Mouse (Mus musculus) retina, postnatal 7 days (tissue): Measurements from ENCODE around the gene Sh2d3c.

ENCODE experiments used
- DNase-seq: peaks from one replicate; pipeline ENCODE4 v3.0.0-alpha.2; 2012; ENCODE audit warnings: low read depth, low spot score

Gene Sh2d3c

DNA sequence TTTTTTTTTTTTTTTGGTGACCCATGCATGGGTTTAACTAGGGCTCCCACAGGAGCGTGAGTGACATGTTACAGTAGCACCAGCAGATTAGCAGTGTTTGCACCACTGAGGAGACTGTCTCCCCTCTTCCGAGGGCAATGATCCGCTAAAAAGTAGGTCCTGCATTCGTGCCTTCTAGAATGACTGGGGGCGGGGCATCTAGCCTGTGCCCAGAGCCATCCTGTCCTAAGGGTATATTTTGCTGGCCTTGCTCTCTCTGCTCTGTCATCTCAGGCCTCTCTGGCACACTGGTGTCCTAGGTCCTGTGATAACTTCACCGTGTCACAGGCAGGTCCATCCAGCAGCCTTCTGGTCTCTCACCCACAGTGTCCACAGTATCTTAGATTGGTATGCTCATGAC is 21.2 kb upstream of the Sh2d3c start:
- DNase-seq = no peak

DNA sequence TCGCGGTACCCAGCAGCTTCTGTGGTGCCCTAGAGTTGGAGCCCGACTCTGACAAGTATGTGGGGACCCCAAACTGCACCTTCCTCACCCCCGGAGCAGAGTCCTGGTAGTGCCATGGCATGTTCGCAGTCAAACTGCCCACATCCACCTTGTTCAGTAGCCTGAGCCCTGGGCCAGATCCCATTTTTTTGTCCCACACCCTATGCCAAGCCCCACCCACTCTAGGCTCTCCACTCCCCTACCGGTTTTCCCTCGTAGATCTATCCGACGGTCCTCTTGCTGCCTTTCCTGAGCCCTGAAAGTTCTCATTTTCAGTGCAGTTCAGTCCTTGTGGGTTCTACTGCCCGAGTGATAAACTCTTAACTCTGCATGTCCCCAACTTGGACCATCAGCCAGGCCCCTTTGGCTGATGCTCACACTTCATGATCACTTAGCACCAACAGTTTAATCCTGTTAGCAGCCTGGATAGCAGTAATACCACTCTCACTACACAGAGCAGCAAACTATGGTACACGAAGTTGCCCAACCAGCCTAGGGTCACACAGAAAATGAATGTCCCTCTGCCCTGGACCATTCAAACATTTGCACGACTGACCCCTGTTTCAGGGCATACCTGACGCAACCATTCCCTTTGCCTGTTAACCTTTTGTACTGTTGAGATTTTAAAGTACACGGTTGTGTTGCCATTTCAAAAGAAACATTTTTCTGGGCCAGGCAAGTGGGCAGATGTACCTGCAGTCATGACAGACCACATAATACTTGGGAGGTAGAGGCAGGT is 19.7 kb upstream of the Sh2d3c start:
- no peak for DNase-seq

DNA sequence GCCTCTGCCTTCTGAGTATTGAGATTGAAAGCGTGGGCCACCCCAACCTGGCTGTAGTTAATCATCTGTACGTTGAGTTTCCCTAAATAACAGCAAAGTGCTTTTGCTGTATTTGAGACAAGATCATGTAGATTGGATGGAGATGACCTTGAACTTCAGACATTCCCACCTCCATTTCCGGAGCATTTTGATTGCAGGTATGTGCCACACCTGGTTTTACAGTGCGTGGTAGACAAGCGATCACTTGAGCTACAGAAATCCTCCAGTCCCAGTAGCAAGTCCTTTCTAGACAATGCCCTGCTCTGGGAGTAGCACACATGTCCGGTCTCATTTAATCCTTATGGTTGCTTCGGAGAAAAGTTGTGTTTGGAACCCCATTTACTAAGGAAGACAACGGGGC is 17.8 kb upstream of the Sh2d3c start:
- no peak for DNase-seq

DNA sequence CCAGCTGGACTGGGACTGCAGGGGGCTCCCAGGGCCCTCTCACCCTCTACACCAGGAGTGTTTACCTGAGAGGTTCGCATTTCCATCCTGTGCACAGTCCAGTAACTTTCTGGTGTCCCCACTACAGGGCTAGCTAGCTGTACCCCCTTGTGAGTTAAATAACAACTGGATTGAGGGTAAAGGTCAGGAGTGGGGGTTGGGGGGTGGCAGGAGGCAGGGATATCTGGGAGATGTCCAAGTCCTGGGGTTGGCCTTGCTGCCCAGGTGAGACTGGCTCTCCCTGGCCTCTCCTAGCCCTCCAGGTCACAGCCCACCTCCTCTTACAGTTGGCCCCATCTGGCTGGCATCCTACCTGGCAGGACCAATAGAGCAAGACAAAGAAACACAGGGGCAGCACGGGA is 16.8 kb upstream of the Sh2d3c start, which contains the start of gene Fpgs:
Fpgs (minus strand) TSS at position 125 of the 401 bp plus-strand sequence.
- no peak for DNase-seq

DNA sequence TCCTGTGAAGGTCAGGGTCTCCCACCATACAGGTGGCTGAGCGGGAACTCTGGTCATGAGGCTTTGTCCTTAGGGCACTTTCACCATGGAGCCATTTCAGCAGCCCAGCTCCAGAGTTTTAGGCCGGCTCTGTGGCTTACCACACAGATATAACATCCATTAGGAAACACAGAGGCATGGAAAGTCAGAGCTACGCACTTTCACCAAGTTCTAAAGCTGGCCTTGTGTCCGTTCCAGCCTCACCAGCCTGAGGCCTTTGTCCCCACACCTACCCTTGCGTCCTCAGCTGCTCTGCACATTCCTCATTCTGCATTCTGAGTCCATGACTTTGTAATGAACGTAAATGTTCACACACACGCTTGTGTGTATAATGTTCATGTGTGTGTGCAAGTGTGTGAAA is 15.8 kb upstream of the Sh2d3c start:
- DNase-seq = no peak

DNA sequence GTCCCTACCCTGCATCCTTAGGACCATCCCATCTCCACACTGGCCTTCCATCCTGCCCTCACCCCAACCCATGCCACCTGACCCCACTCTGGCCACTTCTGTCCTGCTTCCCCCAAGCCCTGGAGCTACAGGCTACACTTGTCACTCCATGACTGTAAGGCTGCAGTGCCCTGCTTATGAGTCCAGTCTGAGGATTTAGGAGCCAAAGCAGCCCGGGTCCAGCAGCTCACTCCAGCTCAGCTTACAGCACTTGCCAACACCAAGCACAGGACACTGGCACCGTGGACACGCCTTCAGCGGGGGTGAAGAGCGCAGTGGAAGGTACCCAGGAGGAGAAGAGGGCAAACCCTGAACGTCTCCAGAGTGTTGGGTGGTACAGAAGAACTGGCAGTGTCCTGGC is 13.9 kb upstream of the Sh2d3c start:
- no peak for DNase-seq

DNA sequence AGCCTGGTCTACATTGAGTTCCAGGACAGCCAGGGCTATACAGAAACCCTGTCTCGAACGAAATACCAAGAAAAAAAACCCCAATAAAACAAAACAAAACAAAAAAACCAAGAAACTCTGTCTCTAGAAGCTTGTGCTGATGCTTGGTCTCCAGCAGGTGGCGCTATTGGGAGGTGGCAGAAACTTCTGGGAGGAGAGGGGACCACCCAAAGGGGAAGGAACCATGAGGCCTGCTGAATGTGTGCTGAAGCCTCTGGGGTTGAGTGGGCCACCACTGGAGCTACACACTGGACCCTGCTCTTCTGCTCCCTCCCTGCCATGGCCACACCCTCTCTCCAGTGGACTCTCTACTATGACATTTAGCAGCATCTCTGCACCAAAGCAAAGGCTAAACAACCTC is 12.2 kb upstream of the Sh2d3c start:
- DNase-seq = no peak

DNA sequence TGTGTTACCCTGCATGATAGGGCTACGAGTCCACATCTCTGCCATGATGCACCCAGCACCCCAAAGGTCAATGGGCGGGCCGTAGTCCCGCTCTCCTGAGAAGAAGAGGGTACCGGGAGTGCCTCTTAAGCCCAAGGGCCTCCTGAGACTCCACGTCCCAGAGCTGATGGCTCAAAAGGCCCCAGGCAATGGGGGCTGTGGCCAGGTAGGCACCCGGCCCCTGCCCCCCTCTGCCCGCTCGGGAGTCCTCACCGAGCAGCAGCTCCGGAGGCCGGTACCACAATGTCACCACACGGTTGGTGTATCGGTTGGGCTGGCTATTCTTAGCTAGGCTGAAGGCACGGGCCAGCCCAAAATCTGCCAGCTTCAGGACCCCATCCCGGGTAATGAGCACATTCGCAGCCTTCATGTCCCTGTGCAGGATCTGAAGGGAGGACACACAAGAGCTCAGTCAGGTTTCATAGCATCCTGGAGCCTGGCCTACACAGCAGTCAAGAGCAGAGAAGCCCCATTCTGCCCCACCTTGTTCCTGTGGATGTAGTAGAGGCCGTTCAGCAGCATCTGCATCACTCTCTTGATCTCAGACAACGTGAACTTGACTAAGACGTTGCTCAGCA is 11.2 kb upstream of the Sh2d3c start:
- DNase-seq = no peak

DNA sequence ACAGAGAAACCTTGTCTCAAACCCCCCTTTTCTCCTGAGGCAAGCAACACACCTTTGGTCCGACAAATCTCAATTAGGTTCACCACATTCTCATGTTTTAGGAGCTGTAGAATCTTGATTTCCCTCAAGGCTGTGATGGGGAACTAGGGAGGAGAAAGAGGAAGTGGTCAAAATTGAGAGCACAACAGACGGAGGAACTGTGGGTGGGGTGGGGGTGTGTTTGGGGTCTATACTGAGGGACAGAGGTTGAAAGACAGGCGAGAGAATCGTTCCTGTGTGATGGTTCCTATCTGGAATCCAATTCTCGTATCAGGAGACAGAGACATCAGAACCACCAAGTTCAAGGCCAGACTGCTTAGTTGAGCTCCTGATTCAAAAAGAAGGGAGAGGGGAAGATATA is 10.4 kb upstream of the Sh2d3c start:
- DNase-seq = no peak

DNA sequence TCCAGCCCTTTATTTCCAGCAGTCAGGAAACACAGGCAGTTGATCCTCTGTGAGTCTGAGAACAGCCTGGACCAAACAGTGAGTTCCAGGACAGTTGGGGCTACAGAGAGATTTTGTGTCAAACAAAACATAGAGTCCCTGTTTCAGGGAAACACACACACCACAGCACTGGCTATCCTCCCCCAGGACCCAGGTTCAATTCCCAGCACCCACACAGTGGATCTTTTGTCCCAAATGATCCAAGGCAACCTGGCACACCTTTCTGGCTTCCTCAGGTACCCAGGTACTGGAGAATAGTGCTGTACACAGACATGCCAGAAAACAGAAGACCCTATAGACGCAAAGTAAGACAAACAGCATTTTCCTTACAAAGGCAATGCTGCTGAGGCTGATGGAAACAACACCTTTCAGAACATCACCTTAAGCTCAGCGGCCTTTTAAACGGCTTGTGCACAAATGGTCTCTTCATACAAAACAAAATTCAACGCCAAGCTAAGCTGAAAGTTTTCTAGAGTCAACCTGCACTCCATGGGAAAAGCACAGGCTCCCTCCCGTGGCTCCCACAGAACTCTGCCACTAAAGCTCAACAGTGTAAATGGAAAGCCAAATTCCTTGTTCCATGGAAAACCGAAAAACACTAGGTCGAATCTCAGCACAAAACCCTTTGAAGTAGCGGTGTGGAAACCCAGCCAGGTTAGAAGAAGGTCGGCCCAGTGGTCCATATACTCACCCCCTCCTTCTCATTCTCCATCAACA is 9.4 kb upstream of the Sh2d3c start:
- no peak for DNase-seq

DNA sequence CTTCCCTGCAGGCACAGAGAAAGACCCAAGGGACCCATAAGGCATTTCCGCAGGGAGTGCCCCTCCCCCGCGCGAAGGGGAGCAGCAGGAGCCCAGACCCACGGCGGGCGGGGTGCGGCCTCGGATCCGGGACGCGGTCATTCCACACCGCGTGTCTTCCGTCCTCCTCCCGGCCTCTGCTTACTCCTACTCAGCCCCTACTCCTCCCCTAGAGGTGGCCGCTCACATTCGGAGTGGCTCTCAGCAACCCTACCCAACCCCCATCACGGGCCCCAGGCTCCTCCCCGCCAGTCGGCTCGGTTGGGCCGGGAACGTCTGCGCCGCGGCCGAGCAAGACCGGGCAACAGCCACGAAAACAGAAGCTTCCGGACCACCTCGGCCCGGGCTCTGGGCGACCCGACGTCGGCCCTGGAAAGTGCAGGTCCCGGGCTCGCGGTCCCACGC is 8.7 kb upstream of the Sh2d3c start:
- no peak for DNase-seq

DNA sequence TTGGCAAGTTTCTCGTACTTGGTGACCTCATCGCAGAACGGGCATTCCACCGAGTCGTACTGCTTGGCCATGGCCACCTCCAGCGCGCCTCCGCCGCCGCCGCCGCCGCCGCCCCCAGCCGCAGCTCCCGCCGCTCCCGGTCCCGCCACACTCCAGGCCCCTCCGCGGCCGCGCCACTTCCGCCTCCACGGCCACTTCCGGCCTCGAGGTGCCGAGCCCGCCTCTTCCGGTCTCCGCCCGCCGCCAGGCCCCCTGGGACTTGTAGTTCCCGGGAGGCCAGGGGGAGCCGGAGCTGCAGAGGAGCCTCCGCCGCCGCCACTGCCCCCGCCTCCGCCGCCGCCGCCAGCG is 8.3 kb upstream of the Sh2d3c start:
- peak; percentile 89 for DNase-seq

DNA sequence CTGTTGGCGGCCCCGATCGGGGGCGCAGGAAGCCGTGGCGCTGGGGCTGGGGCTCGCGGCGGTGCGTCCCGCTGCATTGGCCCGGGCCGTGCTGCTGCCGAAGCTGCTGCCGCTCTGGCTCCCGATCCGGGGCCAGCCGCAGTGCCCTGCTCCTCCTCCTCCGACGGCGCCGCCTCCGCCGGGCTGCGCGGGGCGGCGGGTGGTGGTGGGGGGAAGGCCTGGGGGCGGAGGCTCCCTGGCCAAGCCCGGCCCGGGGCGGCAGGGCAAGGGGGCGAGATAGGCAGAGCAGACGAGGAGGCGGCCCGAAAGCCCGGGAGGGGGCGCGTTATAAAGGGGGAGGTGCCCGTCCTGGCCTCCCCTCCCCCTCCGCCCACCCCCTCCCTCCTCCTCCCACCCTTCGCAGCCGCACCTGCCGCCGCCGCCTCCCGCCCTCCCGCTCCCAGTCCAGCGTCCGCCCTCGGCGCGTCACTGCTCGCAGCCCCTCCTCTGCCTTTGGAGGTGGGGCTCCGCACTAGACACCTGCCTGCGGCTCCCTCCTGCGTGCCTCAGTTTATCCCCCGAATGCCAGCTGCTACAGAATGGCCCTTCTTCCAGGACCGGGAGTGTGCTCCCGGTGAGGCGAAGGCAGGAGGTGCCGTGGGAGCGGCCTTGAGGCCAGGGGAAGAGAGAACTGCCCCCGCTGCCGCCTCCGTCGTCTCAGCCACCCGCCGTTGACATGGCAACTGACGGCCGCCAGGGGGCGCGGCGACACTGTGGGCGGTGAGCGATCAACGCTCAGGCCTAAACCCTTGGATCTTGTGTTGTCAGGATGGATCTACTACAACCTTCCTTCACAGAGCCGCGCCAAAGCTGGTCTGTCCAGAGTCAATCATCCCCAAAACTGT is 7.7 kb upstream of the Sh2d3c start, which contains the start of gene Cdk9:
Cdk9 (minus strand) TSS at position 143 of the 884 bp plus-strand sequence.
- DNase-seq = peak; percentile 89

DNA sequence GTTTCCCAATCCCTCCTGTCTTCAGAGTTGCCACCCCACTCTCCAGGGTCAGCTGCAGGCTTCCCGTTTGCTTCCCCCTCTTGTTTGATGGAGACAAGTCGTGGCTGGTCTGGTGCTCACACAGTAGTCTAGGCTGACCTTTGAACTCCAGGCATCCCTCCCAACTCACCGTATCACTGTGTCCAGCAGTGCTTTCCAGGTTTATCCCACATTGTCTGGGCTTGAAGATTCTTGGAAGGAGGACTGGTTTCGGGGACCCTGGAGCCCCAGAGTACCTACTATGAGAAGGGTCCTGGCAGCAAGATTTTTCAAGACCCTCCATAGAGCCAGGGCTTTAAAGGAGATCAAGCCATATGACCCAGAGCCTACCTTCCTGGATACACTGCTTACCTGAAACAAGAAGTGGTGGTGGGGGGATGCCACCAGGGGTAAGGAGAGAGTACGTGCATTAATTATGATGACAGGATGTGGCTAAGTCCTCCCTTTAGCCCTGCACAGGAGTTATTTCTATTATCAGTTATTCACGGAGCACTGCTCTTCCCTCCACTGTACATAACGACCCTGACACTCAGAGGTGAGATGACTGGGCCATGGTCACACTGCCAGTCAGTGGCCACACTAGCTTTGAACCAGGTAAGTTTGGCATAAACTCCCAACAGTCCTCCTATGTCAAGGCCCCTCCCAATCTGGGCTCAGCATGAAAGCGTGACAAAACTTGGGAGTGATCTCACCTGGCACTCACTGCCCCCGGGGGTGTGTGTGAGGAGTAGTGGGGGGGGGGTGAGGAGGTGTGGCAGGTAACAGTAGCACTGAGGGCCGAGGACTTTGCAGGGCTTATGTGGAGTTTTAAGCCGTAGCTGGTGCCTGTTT is 6.5 kb upstream of the Sh2d3c start:
- DNase-seq = no peak

DNA sequence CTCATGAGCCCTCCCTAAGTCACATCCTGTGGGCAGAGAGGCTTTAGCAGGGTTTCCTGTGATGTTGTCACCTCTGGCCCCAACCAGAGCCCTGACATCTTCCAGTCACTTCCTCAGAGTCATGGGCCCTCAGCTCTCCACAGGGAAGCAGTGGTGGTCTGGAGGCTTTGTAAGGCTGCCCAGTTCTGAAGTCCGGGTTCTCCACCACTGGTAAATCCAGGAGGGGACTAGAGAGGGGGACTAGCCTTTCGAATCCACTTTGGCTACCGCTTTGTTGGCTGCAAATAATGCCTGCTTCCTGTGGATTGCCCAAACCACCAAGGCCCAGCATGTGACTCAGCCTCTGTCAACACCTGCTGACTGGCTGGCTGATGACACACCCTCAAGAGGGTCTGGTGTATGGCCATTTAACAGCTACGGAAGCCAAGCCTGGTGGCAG is 5.8 kb upstream of the Sh2d3c start:
- no peak for DNase-seq

DNA sequence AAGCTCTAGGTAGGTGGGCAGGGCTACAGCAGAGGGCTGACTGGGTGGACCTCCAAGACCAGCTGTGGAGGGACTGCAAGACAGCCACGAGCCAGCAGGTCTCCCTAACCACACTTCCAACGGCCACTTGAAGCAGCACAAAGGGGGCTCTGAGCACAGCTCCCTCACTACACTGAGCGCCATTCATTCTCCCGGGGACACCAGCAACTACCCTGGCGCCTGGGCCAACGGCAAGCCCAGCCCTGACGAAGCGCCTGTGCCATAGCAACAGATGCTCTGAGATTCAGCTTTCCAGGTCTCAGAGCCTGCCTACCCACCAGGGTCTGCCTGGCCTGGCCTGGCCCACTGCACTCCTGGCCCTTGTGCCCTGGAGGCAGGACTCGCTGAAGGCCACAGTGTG is 2.1 kb upstream of the Sh2d3c start:
- DNase-seq = no peak

DNA sequence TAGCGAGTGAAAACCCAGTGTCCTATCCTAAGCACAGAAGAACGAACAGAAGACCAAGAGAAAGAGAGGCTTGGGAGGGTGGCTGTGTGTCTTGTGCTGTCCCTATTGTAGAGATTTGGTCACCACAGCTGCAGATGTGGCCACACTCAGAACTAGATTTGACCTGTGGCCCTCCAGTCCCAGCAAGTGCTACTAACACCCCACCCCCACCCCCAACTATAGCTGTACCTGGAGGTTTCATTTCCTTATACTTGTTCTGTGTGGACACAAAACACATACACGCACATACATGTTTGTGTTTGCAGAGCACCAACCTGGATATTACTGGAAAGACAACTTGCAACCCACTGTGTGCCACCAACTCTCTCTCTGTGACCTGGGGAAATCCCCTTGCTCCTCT is 802 bp upstream of the Sh2d3c start:
- no peak for DNase-seq

DNA sequence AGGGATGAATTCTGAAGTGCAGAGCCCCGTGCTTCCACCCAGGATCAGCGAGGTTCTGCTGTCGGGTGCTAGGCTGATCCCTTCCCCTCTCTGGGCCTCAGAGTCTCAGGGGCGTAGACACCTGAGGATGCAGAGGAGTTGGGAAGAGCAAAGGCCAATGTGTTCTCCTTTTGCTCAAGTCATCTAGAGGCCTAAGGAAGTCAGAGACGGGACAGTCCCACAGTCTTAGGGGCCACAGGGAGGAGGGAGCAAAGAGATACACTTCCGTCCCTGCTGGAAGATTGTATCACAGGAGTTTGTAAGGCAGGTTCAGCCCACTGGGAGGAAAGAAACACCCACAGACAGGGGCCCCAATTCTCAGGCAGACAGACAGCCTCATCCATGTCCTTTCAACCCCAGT is 1.2 kb downstream of the Sh2d3c start:
- no peak for DNase-seq

DNA sequence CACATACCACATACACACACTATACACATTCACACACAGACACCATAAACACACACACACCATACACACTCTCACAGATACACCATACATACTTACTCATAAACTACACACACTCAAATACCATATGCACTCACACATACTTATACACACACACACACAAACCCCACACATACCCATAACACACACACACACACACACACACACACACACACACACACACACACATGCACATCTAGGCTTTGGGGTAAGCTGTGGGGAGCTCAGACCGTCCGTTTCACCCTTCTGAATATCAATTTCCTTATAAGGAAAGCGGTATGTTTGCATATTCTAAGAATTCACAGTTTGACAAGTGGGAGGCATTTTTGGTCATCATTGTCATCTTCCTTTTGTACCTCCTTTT is 1.7 kb downstream of the Sh2d3c start:
- no peak for DNase-seq

DNA sequence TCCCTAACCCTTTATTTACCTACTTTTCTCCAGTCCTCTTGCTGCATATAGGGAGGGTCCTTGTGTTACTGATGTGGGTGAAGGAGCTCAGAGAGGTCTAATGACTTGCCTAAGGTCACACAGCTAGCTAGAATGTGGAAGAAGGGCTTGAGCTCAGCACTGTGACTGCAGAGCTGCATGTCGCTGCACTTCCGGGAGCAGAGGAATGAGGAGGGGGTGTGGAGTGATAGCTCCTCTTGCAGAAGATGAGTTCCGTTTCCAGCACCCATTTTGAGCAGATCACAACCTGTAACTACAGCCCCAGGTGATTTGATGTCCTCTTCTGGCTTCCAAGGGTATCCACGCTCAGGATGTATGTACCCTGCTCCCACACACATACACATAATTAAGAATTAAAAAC is 3.3 kb downstream of the Sh2d3c start:
- DNase-seq = no peak
